Mouse (Mus musculus): ENCODE measurements around the gene Spn.
A peak's percentile ranks its signal among the peaks of the same experiment; 100 is the strongest.

GRCm38 (mm10) chr7:127090154-127091113 is 47.2 kb downstream of the Spn start:
- TF ChIP-seq EP300 (IDR thresholded peaks at IDR 0.05; ENCODE audit: low read depth) (no peak), CTCF (IDR thresholded peaks at IDR 0.05; ENCODE audit: low read depth) (peak; percentile 4; the same call in 1 of the 2 replicates)
